Mouse (Mus musculus): Measurements from ENCODE around the gene Rxylt1. TPM values are rescaled to one million over a fixed set of nuclear protein-coding genes. Genes with fewer than 3 reads are reported as not detected.
A peak's percentile ranks its signal among the peaks of the same experiment; 100 is the strongest.

The Rxylt1 gene
- total and polyA plus RNA-seq, 3 experiments, result 4.9 to 38.8 (median 36.4) TPM

GRCm38 (mm10) chr10:122046904-122047726 lies 50.1 kb downstream of the Rxylt1 start, which contains the start of gene Srgap1:
Gene Srgap1, minus strand, starts transcription at chr10:122047315.
- peak within 1 kb of the TSS; percentile 65 for H3K27ac ChIP-seq
- 1% methylated on average over 68 of the region's 79 CpGs for WGBS
- no peaks in the 10 kb centered on the region for H3K36me3 ChIP-seq (ENCODE audit: control insufficient read depth, insufficient read depth, low read length)
- peak; percentile 72 to 75 for DNase-seq
- intact Hi-C loops (cut with DNase I), result loop anchor here (1.0 to 5.0 kb wide), 3 partner anchors 75 to 214 kb away; no protein-coding TSS in a partner anchor
- H3K4me3 ChIP-seq, result peak within 1 kb of the TSS; percentile 64
- no peaks in the 10 kb centered on the region for H3K4me1 ChIP-seq (ENCODE audit: control insufficient read depth, insufficient read depth, low read length)
- no peaks in the 10 kb centered on the region for H3K79me2 ChIP-seq (replicated peaks; ENCODE audit: control insufficient read depth, insufficient read depth, low read length)
- H3K27me3 ChIP-seq (ENCODE audit: control insufficient read depth, insufficient read depth, low read length), result no peaks in the 10 kb centered on the region
- H3K9ac ChIP-seq (ENCODE audit: low read depth, low read length), result peak within 1 kb of the TSS; percentile 74
- TF ChIP-seq CTCF (IDR thresholded peaks at IDR 0.05), result no peak
- no peak for TF ChIP-seq EP300 (IDR thresholded peaks at IDR 0.05; ENCODE audit: insufficient read depth, low read depth, low read length)
- no peak for TF ChIP-seq POLR2A (IDR thresholded peaks at IDR 0.05; ENCODE audit: insufficient read depth, low read depth, low read length)

- H3K79me2 ChIP-seq (replicated peaks; ENCODE audit: control insufficient read depth, insufficient read depth, low read length), result no peaks in the 10 kb centered on the region
- H3K36me3 ChIP-seq (ENCODE audit: control insufficient read depth, insufficient read depth, low read length), result no peaks in the 10 kb centered on the region
- intact Hi-C loops (cut with DNase I), result loop anchor here (5.0 kb wide), 2 partner anchors 74 to 139 kb away; no protein-coding TSS in a partner anchor
- no peaks in the 10 kb centered on the region for H3K27me3 ChIP-seq (ENCODE audit: control insufficient read depth, insufficient read depth, low read length)
- peak overlapping the region; percentile 74 for H3K9ac ChIP-seq (ENCODE audit: low read depth, low read length)
- peak overlapping the region; percentile 64 for H3K4me3 ChIP-seq
- 5% methylated on average over 13 of the region's 13 CpGs for WGBS
- TF ChIP-seq POLR2A (IDR thresholded peaks at IDR 0.05; ENCODE audit: insufficient read depth, low read depth, low read length) (no peak), CTCF (IDR thresholded peaks at IDR 0.05) (no peak), EP300 (IDR thresholded peaks at IDR 0.05; ENCODE audit: insufficient read depth, low read depth, low read length) (no peak)
- no peaks in the 10 kb centered on the region for H3K4me1 ChIP-seq (ENCODE audit: control insufficient read depth, insufficient read depth, low read length)
- DNase-seq, result no peak
- H3K27ac ChIP-seq, result peak overlapping the region; percentile 65
These were observed 50.7 kb downstream of the Rxylt1 start for GRCm38 (mm10) chr10:122046511-122046903.

- no peak overlapping the region for H3K27ac ChIP-seq
- H3K36me3 ChIP-seq (ENCODE audit: control insufficient read depth, insufficient read depth, low read length), result no peaks in the 10 kb centered on the region
- no peak for DNase-seq
- H3K79me2 ChIP-seq (replicated peaks; ENCODE audit: control insufficient read depth, insufficient read depth, low read length), result no peaks in the 10 kb centered on the region
- intact Hi-C loops (cut with DNase I), result loop anchor here (5.0 kb wide), 2 partner anchors 74 to 139 kb away; no protein-coding TSS in a partner anchor
- TF ChIP-seq EP300 (IDR thresholded peaks at IDR 0.05; ENCODE audit: insufficient read depth, low read depth, low read length) (no peak), POLR2A (IDR thresholded peaks at IDR 0.05; ENCODE audit: insufficient read depth, low read depth, low read length) (no peak), CTCF (IDR thresholded peaks at IDR 0.05) (no peak)
- no peaks in the 10 kb centered on the region for H3K4me1 ChIP-seq (ENCODE audit: control insufficient read depth, insufficient read depth, low read length)
- no peak overlapping the region for H3K9ac ChIP-seq (ENCODE audit: low read depth, low read length)
- no peak overlapping the region for H3K4me3 ChIP-seq
- 42% methylated on average over 9 of the region's 9 CpGs for WGBS
- no peaks in the 10 kb centered on the region for H3K27me3 ChIP-seq (ENCODE audit: control insufficient read depth, insufficient read depth, low read length)
These were observed 51.2 kb downstream of the Rxylt1 start for GRCm38 (mm10) chr10:122045946-122046345.

- H3K9ac ChIP-seq (ENCODE audit: low read depth, low read length), result no peak overlapping the region
These were observed 52.2 kb downstream of the Rxylt1 start for GRCm38 (mm10) chr10:122044926-122045325.

GRCm38 (mm10) chr10:122040372-122040771 lies 56.8 kb downstream of the Rxylt1 start:
- no peaks in the 10 kb centered on the region for H3K4me1 ChIP-seq (ENCODE audit: control insufficient read depth, insufficient read depth, low read length)
- no peak overlapping the region for H3K27ac ChIP-seq
- no peak for TF ChIP-seq EP300 (IDR thresholded peaks at IDR 0.05; ENCODE audit: insufficient read depth, low read depth, low read length)
- TF ChIP-seq CTCF (IDR thresholded peaks at IDR 0.05), result peak; percentile 59
- H3K36me3 ChIP-seq (ENCODE audit: control insufficient read depth, insufficient read depth, low read length), result no peaks in the 10 kb centered on the region
- 59% methylated on average over 4 of the region's 4 CpGs for WGBS
- H3K9ac ChIP-seq (ENCODE audit: low read depth, low read length), result no peak overlapping the region
- intact Hi-C loops (cut with DNase I), result no loop called here
- H3K4me3 ChIP-seq, result no peak overlapping the region
- H3K27me3 ChIP-seq (ENCODE audit: control insufficient read depth, insufficient read depth, low read length), result no peaks in the 10 kb centered on the region
- H3K79me2 ChIP-seq (replicated peaks; ENCODE audit: control insufficient read depth, insufficient read depth, low read length), result no peaks in the 10 kb centered on the region; the same call in 1 of the 2 replicates
- no peak for DNase-seq

More at GRCm38 (mm10) chr10:122044926-122045325, 52.2 kb downstream of the Rxylt1 start:
- Histone ChIP-seq H3K4me3 (no peak overlapping the region), H3K27ac (no peak overlapping the region), H3K79me2 (replicated peaks; ENCODE audit: control insufficient read depth, insufficient read depth, low read length) (no peaks in the 10 kb centered on the region; the same call in 1 of the 2 replicates), H3K27me3 (ENCODE audit: control insufficient read depth, insufficient read depth, low read length) (no peaks in the 10 kb centered on the region), H3K4me1 (ENCODE audit: control insufficient read depth, insufficient read depth, low read length) (no peaks in the 10 kb centered on the region), H3K36me3 (ENCODE audit: control insufficient read depth, insufficient read depth, low read length) (no peaks in the 10 kb centered on the region)
- intact Hi-C loops (cut with DNase I), result loop anchor here (5.0 kb wide), 2 partner anchors 73 to 138 kb away; no protein-coding TSS in a partner anchor
- 90% methylated on average over 4 of the region's 4 CpGs for WGBS
- TF ChIP-seq CTCF (IDR thresholded peaks at IDR 0.05) (no peak), POLR2A (IDR thresholded peaks at IDR 0.05; ENCODE audit: insufficient read depth, low read depth, low read length) (no peak), EP300 (IDR thresholded peaks at IDR 0.05; ENCODE audit: insufficient read depth, low read depth, low read length) (no peak)
- no peak for DNase-seq

- no peaks in the 10 kb centered on the region for H3K27me3 ChIP-seq (ENCODE audit: control insufficient read depth, insufficient read depth, low read length)
- H3K79me2 ChIP-seq (replicated peaks; ENCODE audit: control insufficient read depth, insufficient read depth, low read length), result no peaks in the 10 kb centered on the region; the same call in 1 of the 2 replicates
- WGBS, result 89% methylated on average over 4 of the region's 4 CpGs
- H3K4me1 ChIP-seq (ENCODE audit: control insufficient read depth, insufficient read depth, low read length), result no peaks in the 10 kb centered on the region
- TF ChIP-seq CTCF (IDR thresholded peaks at IDR 0.05) (no peak), POLR2A (IDR thresholded peaks at IDR 0.05; ENCODE audit: insufficient read depth, low read depth, low read length) (no peak), EP300 (IDR thresholded peaks at IDR 0.05; ENCODE audit: insufficient read depth, low read depth, low read length) (no peak)
- intact Hi-C loops (cut with DNase I), result no loop called here
- DNase-seq, result no peak
- H3K36me3 ChIP-seq (ENCODE audit: control insufficient read depth, insufficient read depth, low read length), result no peaks in the 10 kb centered on the region
- H3K9ac ChIP-seq (ENCODE audit: low read depth, low read length), result no peak overlapping the region
- no peak overlapping the region for H3K27ac ChIP-seq
- no peak overlapping the region for H3K4me3 ChIP-seq
These were observed 57.6 kb downstream of the Rxylt1 start for GRCm38 (mm10) chr10:122039566-122039965.
